Mouse (Mus musculus): ENCODE measurements at regions not wholly inside any gene's neighbourhood (a gene's known extent, or its start where the extent isn't known, plus 50 kb on each side); places are given as distances from the start of the nearest gene placed in this dataset.

DNA sequence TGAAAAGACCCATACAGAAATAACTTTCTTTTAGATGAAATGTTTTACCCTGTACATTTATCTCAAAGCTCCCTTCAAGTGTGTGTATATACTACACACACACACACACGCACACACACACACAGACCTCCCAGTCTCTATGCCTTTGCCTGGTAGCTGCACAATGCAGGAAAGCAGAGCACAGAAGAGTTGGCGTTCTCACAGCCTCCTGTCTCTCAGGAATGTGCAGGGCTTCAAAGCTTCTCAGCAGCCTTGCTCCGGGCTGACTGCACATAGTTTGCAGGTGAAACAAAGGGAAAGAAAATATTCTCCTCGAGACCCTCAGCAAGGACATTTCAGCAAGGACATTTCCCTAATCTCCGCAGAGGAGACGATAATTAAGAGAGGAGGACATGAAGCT lies 139.0 kb upstream of the Ntm start:
- no peaks in the 10 kb centered on the region for H3K27me3 ChIP-seq (ENCODE audit: control insufficient read depth, insufficient read depth, low read length)
- peaks cover 4% of the 10 kb centered on the region; the same call in 1 of the 2 replicates for H3K4me1 ChIP-seq (ENCODE audit: control insufficient read depth, insufficient read depth, low read length)
- H3K4me3 ChIP-seq (ENCODE audit: low read length): no peak overlapping the region
- H3K9ac ChIP-seq (ENCODE audit: low read length): no peak overlapping the region
- H3K4me2 ChIP-seq (ENCODE audit: low read depth, low read length): no peak overlapping the region
- 40% methylated on average over 6 of the region's 6 CpGs for WGBS
- no peak for ATAC-seq (replicated peaks; ENCODE audit: extremely low read depth, insufficient read depth, low FRiP score)
- no peaks in the 10 kb centered on the region for H3K36me3 ChIP-seq (ENCODE audit: control insufficient read depth, insufficient read depth)
- H3K27ac ChIP-seq (ENCODE audit: low read length): no peak overlapping the region
- no peaks in the 10 kb centered on the region for H3K9me3 ChIP-seq (replicated peaks; ENCODE audit: control insufficient read depth, low read length)

DNA sequence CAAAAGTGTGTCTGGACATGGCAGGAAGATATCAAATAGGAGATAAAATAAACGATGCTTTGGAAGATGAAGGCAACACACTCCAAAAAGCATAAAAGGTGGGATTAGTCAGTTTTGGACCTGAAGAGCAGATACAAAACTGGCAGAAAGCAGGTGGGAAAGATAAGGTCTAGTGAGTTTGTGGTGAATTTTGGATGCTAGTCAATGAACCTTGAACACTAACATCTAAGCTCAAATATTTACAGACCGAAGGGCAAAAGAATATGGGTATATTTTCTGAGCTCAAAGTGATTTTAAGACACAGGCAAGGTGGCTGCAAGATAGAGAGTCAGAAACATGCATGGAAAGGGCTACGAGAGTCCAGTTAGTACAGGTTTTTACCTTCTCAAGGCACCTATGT lies 159.4 kb upstream of the Ntm start:
- H3K36me3 ChIP-seq (ENCODE audit: control insufficient read depth, insufficient read depth): no peaks in the 10 kb centered on the region
- 80% methylated on average over 3 of the region's 3 CpGs for WGBS
- no peak overlapping the region for H3K4me2 ChIP-seq (ENCODE audit: low read depth, low read length)
- H3K9me3 ChIP-seq (replicated peaks; ENCODE audit: control insufficient read depth, low read length): no peaks in the 10 kb centered on the region
- H3K27ac ChIP-seq (ENCODE audit: low read length): no peak overlapping the region
- H3K9ac ChIP-seq (ENCODE audit: low read length): no peak overlapping the region
- H3K4me3 ChIP-seq (ENCODE audit: low read length): no peak overlapping the region
- H3K4me1 ChIP-seq (ENCODE audit: control insufficient read depth, insufficient read depth, low read length): no peaks in the 10 kb centered on the region
- H3K27me3 ChIP-seq (ENCODE audit: control insufficient read depth, insufficient read depth, low read length): no peaks in the 10 kb centered on the region
- ATAC-seq (replicated peaks; ENCODE audit: extremely low read depth, insufficient read depth, low FRiP score): no peak

DNA sequence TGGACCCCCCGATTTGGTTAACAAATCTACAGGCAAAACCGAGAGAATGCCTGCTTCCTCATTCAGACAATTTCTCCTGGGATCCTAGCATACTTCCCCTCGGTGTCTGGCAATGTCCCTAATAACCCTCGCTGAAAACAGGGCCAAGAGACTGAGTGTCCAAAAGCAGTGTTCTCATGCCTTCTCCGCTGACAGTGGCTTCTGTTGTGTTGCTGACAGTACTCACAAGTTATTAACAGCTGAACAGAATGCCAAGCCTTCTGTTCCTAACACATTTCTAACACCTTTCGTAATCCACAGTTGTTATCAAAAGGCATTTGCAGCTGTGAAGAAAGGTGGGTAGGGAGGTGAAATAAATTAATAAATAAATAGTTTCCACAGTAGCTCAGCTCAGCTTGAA lies 166.2 kb upstream of the Ntm start:
- Histone ChIP-seq H3K9me3 (replicated peaks; ENCODE audit: control insufficient read depth, low read length) (no peaks in the 10 kb centered on the region), H3K27me3 (ENCODE audit: control insufficient read depth, insufficient read depth, low read length) (no peaks in the 10 kb centered on the region), H3K9ac (ENCODE audit: low read length) (no peak overlapping the region), H3K4me1 (ENCODE audit: control insufficient read depth, insufficient read depth, low read length) (0 out of 2 replicates have a peak, but pooled peaks cover 2% of the 10 kb centered on the region), H3K4me3 (ENCODE audit: low read length) (no peak overlapping the region), H3K36me3 (ENCODE audit: control insufficient read depth, insufficient read depth) (no peaks in the 10 kb centered on the region), H3K27ac (ENCODE audit: low read length) (no peak overlapping the region), H3K4me2 (ENCODE audit: low read depth, low read length) (peak overlapping the region; percentile 32; the same call in 1 of the 2 replicates)
- WGBS: 47% methylated on average over 6 of the region's 6 CpGs
- 0 out of 2 replicates have a peak, but pooled peaks have one; percentile 41 for ATAC-seq (replicated peaks; ENCODE audit: extremely low read depth, insufficient read depth, low FRiP score)

DNA sequence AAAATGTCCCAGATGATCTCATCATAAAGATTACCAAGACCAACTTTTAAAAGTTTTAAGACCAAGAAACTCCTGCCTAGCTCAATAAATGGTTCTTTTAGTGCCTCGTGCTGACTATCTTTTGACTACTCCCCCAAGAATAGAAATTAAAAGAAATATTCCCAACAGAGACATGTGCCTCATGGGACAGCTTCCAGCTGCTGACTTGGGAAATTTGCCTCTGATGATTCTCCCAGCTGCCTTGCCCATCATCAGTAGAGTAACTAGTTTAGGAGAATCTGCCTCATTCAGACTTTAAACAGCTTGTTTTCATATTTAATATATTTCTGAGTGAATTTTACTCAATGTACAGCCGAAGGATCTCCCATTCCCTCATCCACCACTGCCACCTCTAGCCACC lies 168.7 kb upstream of the Ntm start:
- Histone ChIP-seq H3K4me2 (ENCODE audit: low read depth, low read length) (no peak overlapping the region), H3K4me1 (ENCODE audit: control insufficient read depth, insufficient read depth, low read length) (0 out of 2 replicates have a peak, but pooled peaks cover 2% of the 10 kb centered on the region), H3K27ac (ENCODE audit: low read length) (no peak overlapping the region), H3K9ac (ENCODE audit: low read length) (no peak overlapping the region), H3K36me3 (ENCODE audit: control insufficient read depth, insufficient read depth) (no peaks in the 10 kb centered on the region), H3K27me3 (ENCODE audit: control insufficient read depth, insufficient read depth, low read length) (no peaks in the 10 kb centered on the region), H3K4me3 (ENCODE audit: low read length) (no peak overlapping the region), H3K9me3 (replicated peaks; ENCODE audit: control insufficient read depth, low read length) (no peaks in the 10 kb centered on the region)
- no peak for ATAC-seq (replicated peaks; ENCODE audit: extremely low read depth, insufficient read depth, low FRiP score)
- WGBS: 67% methylated on average over 2 of the region's 2 CpGs

DNA sequence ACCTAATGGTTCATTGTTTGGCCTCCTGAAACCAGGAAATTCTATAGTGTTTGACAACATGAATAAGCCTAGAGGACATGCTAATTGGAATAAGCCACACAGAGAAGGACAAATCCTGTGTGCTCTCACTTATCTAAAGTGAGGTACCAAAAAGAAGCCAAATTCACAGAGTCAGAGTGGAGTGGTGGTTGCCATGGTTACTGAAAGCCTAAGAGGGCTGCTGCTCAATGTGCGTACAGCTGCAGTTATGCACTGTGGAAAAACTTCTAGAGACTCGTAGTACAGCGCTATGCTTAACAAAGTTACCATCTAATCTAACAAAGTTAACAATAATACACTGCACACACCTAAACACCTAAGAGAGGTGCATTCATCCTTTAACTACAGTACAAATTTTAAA lies 171.4 kb upstream of the Ntm start:
- Histone ChIP-seq H3K4me2 (ENCODE audit: low read depth, low read length) (no peak overlapping the region), H3K9me3 (replicated peaks; ENCODE audit: control insufficient read depth, low read length) (no peaks in the 10 kb centered on the region), H3K36me3 (ENCODE audit: control insufficient read depth, insufficient read depth) (no peaks in the 10 kb centered on the region), H3K27ac (ENCODE audit: low read length) (no peak overlapping the region), H3K4me1 (ENCODE audit: control insufficient read depth, insufficient read depth, low read length) (peaks cover 15% of the 10 kb centered on the region), H3K9ac (ENCODE audit: low read length) (no peak overlapping the region), H3K27me3 (ENCODE audit: control insufficient read depth, insufficient read depth, low read length) (peaks cover 1% of the 10 kb centered on the region; the same call in 1 of the 2 replicates), H3K4me3 (ENCODE audit: low read length) (no peak overlapping the region)
- ATAC-seq (replicated peaks; ENCODE audit: extremely low read depth, insufficient read depth, low FRiP score): no peak
- 71% methylated on average over 3 of the region's 3 CpGs for WGBS

DNA sequence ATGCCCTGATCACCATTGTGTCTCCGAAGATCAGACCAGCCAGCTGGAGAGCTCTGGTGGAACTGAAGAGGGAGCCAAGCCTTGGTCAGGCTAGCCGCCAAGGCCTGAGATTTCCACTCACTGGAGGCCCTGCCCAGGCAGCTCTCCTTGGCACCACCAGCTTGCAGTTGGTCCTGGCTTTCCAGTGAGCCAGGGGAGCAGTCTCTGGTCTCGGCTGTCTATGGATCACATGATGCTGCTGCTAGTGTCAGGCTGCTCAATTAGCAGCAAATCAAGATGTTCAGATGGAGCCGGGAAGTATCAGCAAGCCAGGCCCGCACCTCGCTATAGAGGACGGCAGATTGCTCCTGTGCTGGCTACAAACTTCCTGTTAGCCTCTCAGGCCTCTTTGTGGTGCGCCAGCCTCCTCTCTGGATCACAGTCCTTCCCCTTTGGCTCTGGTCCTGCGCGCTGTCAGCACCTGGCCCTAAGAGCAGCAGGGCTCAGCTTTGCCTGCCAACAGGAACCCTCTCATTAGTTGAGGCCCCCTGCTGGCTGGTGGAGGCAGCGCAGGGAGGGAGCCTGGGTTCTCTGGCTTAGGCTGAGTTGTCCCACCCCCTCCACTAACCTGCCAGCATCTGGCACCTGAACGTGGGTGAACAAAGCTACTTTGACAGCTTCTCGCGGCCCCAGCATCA lies 174.8 kb upstream of the Ntm start:
- WGBS: 12% methylated on average over 14 of the region's 14 CpGs
- Histone ChIP-seq H3K4me3 (ENCODE audit: low read length) (peak overlapping the region; percentile 27; the same call in 1 of the 2 replicates), H3K9me3 (replicated peaks; ENCODE audit: control insufficient read depth, low read length) (no peaks in the 10 kb centered on the region), H3K9ac (ENCODE audit: low read length) (no peak overlapping the region; the same call in 1 of the 2 replicates), H3K27me3 (ENCODE audit: control insufficient read depth, insufficient read depth, low read length) (peaks cover 3% of the 10 kb centered on the region), H3K4me1 (ENCODE audit: control insufficient read depth, insufficient read depth, low read length) (peaks cover 27% of the 10 kb centered on the region), H3K4me2 (ENCODE audit: low read depth, low read length) (peak overlapping the region; percentile 54), H3K36me3 (ENCODE audit: control insufficient read depth, insufficient read depth) (no peaks in the 10 kb centered on the region), H3K27ac (ENCODE audit: low read length) (peak overlapping the region; percentile 93)
- ATAC-seq (replicated peaks; ENCODE audit: extremely low read depth, insufficient read depth, low FRiP score): peak; percentile 97

DNA sequence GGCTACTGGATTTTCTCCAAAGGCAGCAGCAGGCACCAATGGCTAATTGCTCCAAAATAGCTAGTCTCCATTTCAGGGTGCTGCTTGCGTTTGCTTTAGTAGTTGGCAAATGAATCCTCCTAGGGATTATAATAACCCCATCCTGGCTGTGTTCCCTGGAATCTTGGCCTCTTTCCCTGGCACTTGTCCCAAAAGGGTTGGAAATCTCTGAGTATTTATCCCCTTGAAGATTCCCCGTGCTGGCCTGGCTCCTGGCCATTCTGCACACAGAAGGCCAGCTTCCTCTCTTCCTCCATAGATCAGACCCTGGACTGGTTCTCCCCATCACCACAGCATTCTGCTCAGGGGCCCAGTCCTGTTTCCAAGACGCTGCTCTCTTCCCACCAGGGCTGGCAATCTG lies 177.2 kb upstream of the Ntm start:
- H3K27me3 ChIP-seq (ENCODE audit: control insufficient read depth, insufficient read depth, low read length): peaks cover 3% of the 10 kb centered on the region
- no peak overlapping the region for H3K4me3 ChIP-seq (ENCODE audit: low read length)
- peaks cover 27% of the 10 kb centered on the region for H3K4me1 ChIP-seq (ENCODE audit: control insufficient read depth, insufficient read depth, low read length)
- WGBS: 10% methylated on average over 3 of the region's 3 CpGs
- H3K36me3 ChIP-seq (ENCODE audit: control insufficient read depth, insufficient read depth): no peaks in the 10 kb centered on the region
- no peak overlapping the region; the same call in 1 of the 2 replicates for H3K4me2 ChIP-seq (ENCODE audit: low read depth, low read length)
- peak overlapping the region; percentile 38; the same call in 1 of the 2 replicates for H3K27ac ChIP-seq (ENCODE audit: low read length)
- H3K9me3 ChIP-seq (replicated peaks; ENCODE audit: control insufficient read depth, low read length): no peaks in the 10 kb centered on the region
- H3K9ac ChIP-seq (ENCODE audit: low read length): no peak overlapping the region
- peak; percentile 56 for ATAC-seq (replicated peaks; ENCODE audit: extremely low read depth, insufficient read depth, low FRiP score)

DNA sequence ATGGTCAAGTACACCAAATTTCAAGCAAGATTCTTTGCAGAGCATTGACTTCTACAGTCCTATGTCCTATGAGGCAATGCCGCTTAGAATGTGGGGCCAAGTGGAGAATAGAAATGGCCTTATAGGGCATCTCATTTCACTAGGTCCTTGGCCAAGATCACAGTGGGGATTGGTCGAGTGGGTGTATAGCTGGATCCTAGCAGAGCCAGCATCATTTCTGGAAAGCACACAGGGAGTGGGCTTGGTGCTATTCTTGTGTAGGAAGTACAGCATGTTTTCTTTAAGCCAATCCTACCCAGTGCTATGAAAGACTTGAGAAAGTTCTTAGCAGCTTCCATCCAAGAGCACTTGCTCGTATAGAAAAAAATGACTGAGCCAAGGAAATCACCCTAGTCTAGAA lies 178.2 kb upstream of the Ntm start:
- Histone ChIP-seq H3K4me3 (ENCODE audit: low read length) (no peak overlapping the region), H3K36me3 (ENCODE audit: control insufficient read depth, insufficient read depth) (no peaks in the 10 kb centered on the region), H3K9ac (ENCODE audit: low read length) (no peak overlapping the region), H3K27ac (ENCODE audit: low read length) (no peak overlapping the region), H3K4me1 (ENCODE audit: control insufficient read depth, insufficient read depth, low read length) (peaks cover 27% of the 10 kb centered on the region), H3K27me3 (ENCODE audit: control insufficient read depth, insufficient read depth, low read length) (peaks cover 3% of the 10 kb centered on the region), H3K4me2 (ENCODE audit: low read depth, low read length) (no peak overlapping the region), H3K9me3 (replicated peaks; ENCODE audit: control insufficient read depth, low read length) (no peaks in the 10 kb centered on the region)
- WGBS: 92% methylated on average over 3 of the region's 3 CpGs
- ATAC-seq (replicated peaks; ENCODE audit: extremely low read depth, insufficient read depth, low FRiP score): no peak

DNA sequence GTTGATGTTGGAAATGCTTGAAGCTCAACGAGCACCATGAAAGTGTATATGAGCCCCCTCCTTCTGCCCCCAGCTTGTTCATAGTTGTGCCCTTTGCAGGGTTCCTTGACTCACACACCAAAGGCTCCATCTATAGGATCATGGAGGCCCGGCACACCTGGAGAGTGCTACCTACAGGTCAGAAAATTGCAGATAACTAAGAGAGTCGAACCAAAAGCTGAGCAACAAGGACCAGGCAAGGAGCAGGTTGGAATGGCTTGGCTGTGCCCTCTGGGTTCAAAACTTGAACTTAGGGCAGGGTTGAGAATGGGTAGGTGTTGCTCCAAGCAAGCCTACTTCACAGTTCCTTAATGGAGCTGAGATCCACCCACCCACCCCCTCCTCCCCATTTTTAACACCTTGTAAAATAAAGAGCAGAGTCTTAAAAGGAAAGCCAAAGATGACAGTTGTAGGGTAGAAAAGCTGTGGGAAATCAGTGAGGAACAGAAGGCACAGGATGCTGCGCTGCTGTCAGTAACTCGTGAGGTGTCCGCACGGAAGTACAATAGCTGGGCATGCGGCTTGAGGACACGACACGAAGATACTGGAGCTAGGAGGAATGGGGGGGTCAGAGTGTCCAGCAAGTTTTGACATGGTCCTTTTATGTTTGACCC lies 180.0 kb upstream of the Ntm start:
- ATAC-seq (replicated peaks; ENCODE audit: extremely low read depth, insufficient read depth, low FRiP score): no peak
- 82% methylated on average over 10 of the region's 10 CpGs for WGBS
- Histone ChIP-seq H3K9ac (ENCODE audit: low read length) (no peak overlapping the region), H3K4me3 (ENCODE audit: low read length) (no peak overlapping the region), H3K4me2 (ENCODE audit: low read depth, low read length) (no peak overlapping the region), H3K4me1 (ENCODE audit: control insufficient read depth, insufficient read depth, low read length) (peaks cover 18% of the 10 kb centered on the region), H3K27ac (ENCODE audit: low read length) (no peak overlapping the region), H3K36me3 (ENCODE audit: control insufficient read depth, insufficient read depth) (no peaks in the 10 kb centered on the region), H3K9me3 (replicated peaks; ENCODE audit: control insufficient read depth, low read length) (no peaks in the 10 kb centered on the region), H3K27me3 (ENCODE audit: control insufficient read depth, insufficient read depth, low read length) (peaks cover 3% of the 10 kb centered on the region)

All from heart, embryonic 16.5 days (tissue).